Mouse (Mus musculus): ENCODE data around the gene Bco1. TPM values are rescaled to one million over a fixed set of nuclear protein-coding genes. Genes with fewer than 3 reads are reported as not detected.

Bco1 gene
- total RNA-seq, 4 experiments from 2014 or later: 0.15 to 0.16 TPM; not detected in 2

Other genes with a start within 250 kb of the Bco1 start
- gene Cmc2, start 174.4 kb upstream of the Bco1 start, total RNA-seq (2022): 10 to 100 TPM; 46.5 to 55.8 (median 50.1) TPM
- 1 to 10 TPM; 2.5 to 5.8 (median 4.4) TPM for gene Cenpn, start 174.1 kb upstream of the Bco1 start, total RNA-seq (2022)
- gene Atmin, start 152.5 kb upstream of the Bco1 start, total RNA-seq (2022): 10 to 100 TPM; 23.9 to 33.7 (median 30.8) TPM
- gene 1700030J22Rik, start 116.9 kb upstream of the Bco1 start, total RNA-seq (2022): 1 to 10 TPM; 1.8 to 2.4 (median 2.1) TPM
- 100 to 1,000 TPM; 142 to 228 (median 186) TPM for gene Gcsh, start 102.3 kb upstream of the Bco1 start, total RNA-seq (2022)
- 1 to 10 TPM; 2.2 to 4.7 (median 3.2) TPM for gene Pkd1l2, start 13.4 kb upstream of the Bco1 start, total RNA-seq (2022)
- 10 to 100 TPM; 12.2 to 17.4 (median 13.8) TPM for gene Gan, start 62.3 kb downstream of the Bco1 start, total RNA-seq (2022)
- gene Cmip, start 161.2 kb downstream of the Bco1 start, total RNA-seq (2022): 100 to 1,000 TPM; 134 to 141 (median 137) TPM

All from adrenal gland, adult 8-10 months (tissue).